Mouse (Mus musculus): ENCODE measurements around the gene Akap8. TPM values are rescaled to one million over a fixed set of nuclear protein-coding genes. Genes with fewer than 3 reads are reported as not detected.

The Akap8 gene
- polyA plus RNA-seq, 1 experiment: 20.9 TPM

GRCm38 (mm10) chr17:32283341-32283740 lies 37.7 kb downstream of the Akap8 start:
- Histone ChIP-seq H3K4me1 (ENCODE audit: control insufficient read depth, insufficient read depth, insufficient read length, low read length) (peaks cover 11% of the 10 kb centered on the region), H3K27ac (replicated peaks; ENCODE audit: low read depth, low read length) (peak overlapping the region; percentile 85), H3K4me3 (ENCODE audit: insufficient read depth, low read depth, low read length) (peak overlapping the region; percentile 78)

DNA sequence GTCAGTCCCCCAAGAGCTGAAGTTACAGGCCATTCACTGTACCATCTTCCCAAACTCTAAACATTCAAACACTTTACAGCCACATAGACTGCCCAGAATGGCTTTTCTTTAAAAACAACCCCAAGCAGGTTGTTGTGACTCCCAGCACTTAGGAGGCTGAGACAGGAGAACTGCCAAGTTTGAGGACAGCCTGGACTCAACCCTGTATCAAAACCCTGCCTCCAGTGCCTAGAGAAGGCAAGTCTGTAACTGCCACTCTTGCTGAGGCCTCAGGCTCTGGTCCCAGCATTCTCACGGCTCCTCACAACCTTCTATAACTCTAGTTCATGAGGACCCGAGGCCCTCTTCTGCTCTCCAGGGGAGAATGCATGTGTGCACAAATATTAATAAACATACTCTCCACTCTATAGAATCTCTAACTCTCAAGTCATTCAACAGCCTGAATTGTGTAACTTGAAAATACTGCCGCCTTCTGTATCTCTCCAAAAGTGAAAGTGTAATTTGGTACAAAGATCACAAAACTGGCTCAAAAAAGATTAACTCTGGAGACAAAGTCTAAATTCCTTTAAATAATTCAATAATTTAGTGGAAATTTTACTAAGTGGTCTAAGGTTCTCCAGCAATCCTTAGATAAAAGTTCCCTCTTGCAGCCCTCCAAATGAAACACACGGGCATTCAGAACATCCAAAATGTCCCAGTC lies 39.3 kb downstream of the Akap8 start:
- Histone ChIP-seq H3K4me1 (ENCODE audit: control insufficient read depth, insufficient read depth, insufficient read length, low read length) (peaks cover 11% of the 10 kb centered on the region), H3K4me3 (ENCODE audit: insufficient read depth, low read depth, low read length) (no peak overlapping the region), H3K27ac (replicated peaks; ENCODE audit: low read depth, low read length) (0 out of 2 replicates have a peak overlapping the region, but pooled peaks have one; percentile 28)

DNA sequence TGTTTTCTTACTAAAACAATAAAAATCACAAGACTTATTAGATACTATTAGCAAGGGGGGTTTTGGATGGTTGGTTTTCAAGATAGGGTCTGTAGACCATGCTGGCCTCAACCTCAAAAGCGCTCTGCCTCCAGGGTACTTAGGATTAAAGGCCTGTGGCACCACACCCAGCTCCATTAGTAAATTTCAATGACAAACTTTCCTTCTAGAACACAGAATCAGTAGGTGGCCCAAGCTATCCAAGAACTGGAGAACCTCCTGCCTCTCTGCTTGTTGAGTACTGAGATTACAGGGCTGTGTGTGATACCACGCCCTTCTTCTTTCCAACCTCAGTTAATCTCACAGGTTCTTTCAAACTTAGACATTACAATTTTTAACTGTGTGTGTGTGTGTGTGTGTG lies 39.9 kb downstream of the Akap8 start:
- Histone ChIP-seq H3K4me3 (ENCODE audit: insufficient read depth, low read depth, low read length) (no peak overlapping the region), H3K27ac (replicated peaks; ENCODE audit: low read depth, low read length) (0 out of 2 replicates have a peak overlapping the region, but pooled peaks have one; percentile 28)

DNA sequence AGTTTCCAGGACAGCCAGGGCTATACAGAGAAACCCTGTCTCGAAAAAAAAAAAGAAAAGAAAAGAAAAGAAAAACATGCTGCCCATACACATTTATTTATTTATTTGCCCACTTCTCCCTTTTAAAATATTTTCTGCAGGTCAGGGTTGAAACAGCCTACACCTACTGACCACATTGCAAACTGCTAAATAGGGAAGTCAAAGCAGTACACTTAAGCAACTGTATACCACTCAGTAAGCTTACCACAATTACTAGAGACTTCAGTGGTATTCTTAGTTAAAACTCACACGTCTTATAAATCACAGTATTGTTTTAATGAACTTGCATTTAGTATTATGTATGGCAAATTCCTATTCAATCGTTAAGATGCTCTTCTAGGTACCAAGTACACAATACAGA lies 40.5 kb downstream of the Akap8 start:
- H3K4me3 ChIP-seq (ENCODE audit: insufficient read depth, low read depth, low read length): no peak overlapping the region
- no peak overlapping the region for H3K27ac ChIP-seq (replicated peaks; ENCODE audit: low read depth, low read length)
- H3K4me1 ChIP-seq (ENCODE audit: control insufficient read depth, insufficient read depth, insufficient read length, low read length): peaks cover 17% of the 10 kb centered on the region

More for the DNA sequence above, 39.9 kb downstream of the Akap8 start:
- peaks cover 12% of the 10 kb centered on the region for H3K4me1 ChIP-seq (ENCODE audit: control insufficient read depth, insufficient read depth, insufficient read length, low read length)

- Histone ChIP-seq H3K4me3 (ENCODE audit: insufficient read depth, low read depth, low read length) (no peak overlapping the region), H3K4me1 (ENCODE audit: control insufficient read depth, insufficient read depth, insufficient read length, low read length) (peaks cover 18% of the 10 kb centered on the region), H3K27ac (replicated peaks; ENCODE audit: low read depth, low read length) (no peak overlapping the region)
Measured at GRCm38 (mm10) chr17:32277201-32277600, 43.8 kb downstream of the Akap8 start.

GRCm38 (mm10) chr17:32275568-32275967 lies 45.5 kb downstream of the Akap8 start:
- no peak overlapping the region for H3K4me3 ChIP-seq (ENCODE audit: insufficient read depth, low read depth, low read length)

GRCm38 (mm10) chr17:32269151-32269550 lies 51.9 kb downstream of the Akap8 start:
- Histone ChIP-seq H3K27ac (replicated peaks; ENCODE audit: low read depth, low read length) (no peak overlapping the region), H3K4me1 (ENCODE audit: control insufficient read depth, insufficient read depth, insufficient read length, low read length) (peaks cover 11% of the 10 kb centered on the region), H3K4me3 (ENCODE audit: insufficient read depth, low read depth, low read length) (no peak overlapping the region)

More at GRCm38 (mm10) chr17:32275568-32275967, 45.5 kb downstream of the Akap8 start:
- H3K4me1 ChIP-seq (ENCODE audit: control insufficient read depth, insufficient read depth, insufficient read length, low read length): peaks cover 14% of the 10 kb centered on the region
- H3K27ac ChIP-seq (replicated peaks; ENCODE audit: low read depth, low read length): no peak overlapping the region

GRCm38 (mm10) chr17:32268540-32268960 lies 52.5 kb downstream of the Akap8 start:
- Histone ChIP-seq H3K4me3 (ENCODE audit: insufficient read depth, low read depth, low read length) (no peak overlapping the region), H3K4me1 (ENCODE audit: control insufficient read depth, insufficient read depth, insufficient read length, low read length) (peaks cover 11% of the 10 kb centered on the region), H3K27ac (replicated peaks; ENCODE audit: low read depth, low read length) (no peak overlapping the region)

DNA sequence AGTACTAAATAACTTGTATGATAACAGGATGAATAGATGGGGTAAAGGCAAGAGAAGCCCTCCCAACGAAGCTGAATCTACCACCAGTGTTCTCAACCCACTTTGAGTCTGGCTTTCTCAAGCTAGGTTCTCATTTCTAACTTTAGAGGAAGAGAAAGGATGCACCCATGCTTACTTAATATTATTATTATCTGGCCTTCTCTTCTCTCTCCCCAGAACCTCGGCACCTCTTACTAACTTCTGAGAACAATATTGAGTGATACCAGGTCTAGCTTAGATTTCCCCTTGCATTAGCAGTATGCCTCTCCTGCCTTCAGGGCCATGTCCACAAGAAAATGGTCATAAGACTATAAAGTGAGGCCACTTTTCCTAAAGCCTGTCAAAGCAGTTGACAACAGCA lies 52.9 kb downstream of the Akap8 start:
- Histone ChIP-seq H3K4me3 (ENCODE audit: insufficient read depth, low read depth, low read length) (no peak overlapping the region), H3K27ac (replicated peaks; ENCODE audit: low read depth, low read length) (no peak overlapping the region), H3K4me1 (ENCODE audit: control insufficient read depth, insufficient read depth, insufficient read length, low read length) (peaks cover 12% of the 10 kb centered on the region)

DNA sequence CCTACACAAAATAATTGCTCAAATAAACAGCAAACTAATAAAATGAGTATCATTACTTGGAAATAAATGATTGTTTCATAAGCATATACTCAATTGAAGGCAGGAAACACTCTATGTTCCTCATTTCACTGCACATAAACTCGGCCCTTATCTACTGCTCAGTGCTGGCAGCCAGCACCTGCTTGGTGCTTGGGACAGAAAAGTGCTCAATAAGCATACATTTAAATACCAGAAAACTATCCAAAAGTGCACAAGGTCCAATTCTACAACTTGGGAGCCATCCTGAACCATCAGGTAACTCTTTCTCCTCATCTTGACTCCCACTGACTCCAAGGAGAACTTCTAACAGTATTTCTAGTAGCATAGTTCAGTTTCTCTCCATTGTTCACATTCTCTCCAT lies 53.4 kb downstream of the Akap8 start:
- Histone ChIP-seq H3K4me3 (ENCODE audit: insufficient read depth, low read depth, low read length) (no peak overlapping the region), H3K4me1 (ENCODE audit: control insufficient read depth, insufficient read depth, insufficient read length, low read length) (peaks cover 16% of the 10 kb centered on the region), H3K27ac (replicated peaks; ENCODE audit: low read depth, low read length) (no peak overlapping the region)

- Histone ChIP-seq H3K4me1 (ENCODE audit: control insufficient read depth, insufficient read depth, insufficient read length, low read length) (peaks cover 8% of the 10 kb centered on the region), H3K4me3 (ENCODE audit: insufficient read depth, low read depth, low read length) (no peak overlapping the region), H3K27ac (replicated peaks; ENCODE audit: low read depth, low read length) (no peak overlapping the region)
Measured at GRCm38 (mm10) chr17:32263672-32264071, 57.4 kb downstream of the Akap8 start.

DNA sequence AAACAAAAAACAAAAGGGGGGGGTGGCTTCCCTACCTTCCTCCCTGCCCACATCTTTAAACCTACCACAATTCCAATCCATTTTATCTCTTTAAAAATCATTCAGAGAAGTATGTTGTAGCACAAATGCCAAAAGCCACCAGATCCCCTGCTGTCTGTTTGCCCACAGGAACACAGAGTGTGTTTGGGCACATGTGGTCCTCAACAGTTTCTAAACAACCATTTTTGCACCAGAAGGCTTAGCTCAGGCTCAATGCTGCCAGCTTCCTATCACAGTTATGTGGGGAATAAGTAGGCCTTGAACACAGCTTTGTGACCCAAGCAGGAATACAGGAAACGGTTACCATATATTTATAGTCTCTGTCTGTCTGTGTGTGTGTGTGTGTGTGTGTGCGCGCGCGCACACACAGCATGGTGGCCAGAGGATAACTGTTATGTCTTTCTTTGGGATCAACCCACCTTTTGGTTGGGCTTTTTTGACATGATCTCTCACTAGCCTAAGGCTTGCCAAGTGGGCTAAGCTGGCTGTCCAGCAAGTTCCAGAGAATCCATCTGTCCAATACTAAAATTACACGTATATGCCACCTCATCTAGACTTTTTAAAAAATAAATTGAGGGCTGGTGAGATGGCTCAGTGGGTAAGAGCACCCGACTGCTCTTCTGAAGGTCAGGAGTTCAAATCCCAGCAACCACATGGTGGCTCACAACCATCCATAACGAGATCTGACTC lies 58.0 kb downstream of the Akap8 start:
- Histone ChIP-seq H3K4me1 (ENCODE audit: control insufficient read depth, insufficient read depth, insufficient read length, low read length) (peaks cover 10% of the 10 kb centered on the region), H3K4me3 (ENCODE audit: insufficient read depth, low read depth, low read length) (no peak overlapping the region)

GRCm38 (mm10) chr17:32258869-32259268 lies 62.2 kb downstream of the Akap8 start:
- no peak overlapping the region for H3K4me3 ChIP-seq (ENCODE audit: insufficient read depth, low read depth, low read length)

More for the DNA sequence above, 58.0 kb downstream of the Akap8 start:
- H3K27ac ChIP-seq (replicated peaks; ENCODE audit: low read depth, low read length): no peak overlapping the region

GRCm38 (mm10) chr17:32257944-32258343 lies 63.1 kb downstream of the Akap8 start:
- no peak overlapping the region for H3K4me3 ChIP-seq (ENCODE audit: insufficient read depth, low read depth, low read length)
- no peak overlapping the region for H3K27ac ChIP-seq (replicated peaks; ENCODE audit: low read depth, low read length)
- peaks cover 5% of the 10 kb centered on the region for H3K4me1 ChIP-seq (ENCODE audit: control insufficient read depth, insufficient read depth, insufficient read length, low read length)

More at GRCm38 (mm10) chr17:32258869-32259268, 62.2 kb downstream of the Akap8 start:
- no peak overlapping the region for H3K27ac ChIP-seq (replicated peaks; ENCODE audit: low read depth, low read length)
- H3K4me1 ChIP-seq (ENCODE audit: control insufficient read depth, insufficient read depth, insufficient read length, low read length): peaks cover 7% of the 10 kb centered on the region

DNA sequence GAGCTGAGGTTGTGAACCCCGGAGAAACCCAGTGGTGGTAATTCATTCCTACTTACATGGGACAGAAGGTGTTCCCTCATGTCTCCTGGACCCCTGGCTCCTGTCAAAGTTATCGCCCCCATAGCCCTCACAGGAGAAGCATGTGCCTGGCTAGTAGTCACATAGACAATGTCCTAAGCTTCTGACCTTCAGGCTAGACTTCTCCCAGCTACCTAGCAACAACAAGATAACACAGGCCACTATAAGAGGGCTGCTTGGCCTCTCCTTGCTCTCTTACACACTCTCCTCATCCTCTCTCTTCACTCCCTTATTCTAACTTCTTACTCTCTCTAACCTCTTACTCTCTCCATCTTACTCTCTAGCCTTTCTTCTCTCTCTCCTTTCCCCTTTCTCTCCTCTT lies 63.6 kb downstream of the Akap8 start:
- Histone ChIP-seq H3K4me3 (ENCODE audit: insufficient read depth, low read depth, low read length) (no peak overlapping the region), H3K4me1 (ENCODE audit: control insufficient read depth, insufficient read depth, insufficient read length, low read length) (peaks cover 2% of the 10 kb centered on the region), H3K27ac (replicated peaks; ENCODE audit: low read depth, low read length) (no peak overlapping the region)

Data from brown adipose tissue, adult 24 weeks (tissue).